Mouse (Mus musculus) liver, postnatal 0 days (tissue): ENCODE results near the gene Gnas.

Source experiments
- CTCF ChIP-seq: sonication (generic); IDR thresholded peaks from 2 replicates; pipeline ENCODE4 v1.5.1; 2016; ENCODE audit warnings: antibody characterized with exemption, low read depth
- EP300 ChIP-seq: IDR thresholded peaks from 2 replicates; pipeline ENCODE4 v1.6.1; 2016; ENCODE audit warnings: antibody characterized with exemption, low read depth, mild to moderate bottlenecking

- TF ChIP-seq CTCF (no peak), EP300 (no peak)
These were observed 60.0 kb downstream of the Gnas start for GRCm38 (mm10) chr2:174344003-174344655.
